Mouse (Mus musculus): ENCODE measurements around the gene Ap4e1.
"Not testable (repeated sequence)": the region's sequence is repeated elsewhere in the genome, so short reads cannot be mapped to it uniquely, and the experiment has no call there.

Ap4e1 gene

GRCm38 (mm10) chr2:127074116-127074515 is 65.6 kb downstream of the Ap4e1 start:
- in situ Hi-C loops (cut with MboI, MseI), result loop anchor here (5.0 kb wide), 1 partner anchor 58 kb away; the partner anchor contains the start of gene Ncaph

- in situ Hi-C loops (cut with MboI, MseI), result no loop called here
Observed at GRCm38 (mm10) chr2:127077611-127078010, 69.1 kb downstream of the Ap4e1 start.

GRCm38 (mm10) chr2:127079066-127079465 is 70.5 kb downstream of the Ap4e1 start:
- in situ Hi-C loops (cut with MboI, MseI), result not testable (repeated sequence)

- in situ Hi-C loops (cut with MboI, MseI), result no loop called here
Observed at GRCm38 (mm10) chr2:127079881-127080590, 71.5 kb downstream of the Ap4e1 start.

GRCm38 (mm10) chr2:127080591-127081218 is 72.2 kb downstream of the Ap4e1 start:
- in situ Hi-C loops (cut with MboI, MseI), result no loop called here

GRCm38 (mm10) chr2:127086235-127086634 is 77.7 kb downstream of the Ap4e1 start:
- in situ Hi-C loops (cut with MboI, MseI), result no loop called here

GRCm38 (mm10) chr2:127090151-127090550 is 81.6 kb downstream of the Ap4e1 start:
- in situ Hi-C loops (cut with MboI, MseI), result loop anchor here (10.0 kb wide), 1 partner anchor 115 kb away; the partner anchor contains the start of genes 1810024B03Rik and Snrnp200

- in situ Hi-C loops (cut with MboI, MseI), result loop anchor here (10.0 kb wide), 1 partner anchor 113 kb away; the partner anchor contains the start of genes 1810024B03Rik and Snrnp200
Observed at GRCm38 (mm10) chr2:127092000-127092399, 83.5 kb downstream of the Ap4e1 start.

- in situ Hi-C loops (cut with MboI, MseI), result loop anchor here (5.0 kb wide), 1 partner anchor 82 kb away; no protein-coding TSS in a partner anchor
Observed at GRCm38 (mm10) chr2:127108986-127109385, 100.5 kb downstream of the Ap4e1 start.
